Mouse (Mus musculus) embryonic fibroblast, embryonic 13.5 days (primary cell): Measurements from ENCODE around the gene Rnase11. TPM values are rescaled to one million over a fixed set of nuclear protein-coding genes. Genes with fewer than 3 reads are reported as not detected.

ENCODE experiments used
- H3K27ac ChIP-seq: 2 replicates; pipeline ENCODE4 v1.5.1; 2012; ENCODE audit warnings: low read length, control low read depth, inconsistent platforms; ENCODE audit not compliant: insufficient read depth
- H3K4me1 ChIP-seq: 2 replicates; pipeline ENCODE4 v1.6.1; 2011; ENCODE audit warnings: low read length; ENCODE audit not compliant: control insufficient read depth, insufficient read depth
- H3K4me3 ChIP-seq: 2 replicates; pipeline ENCODE4 v1.5.1; 2011; ENCODE audit warnings: mild to moderate bottlenecking, control low read depth, low read length; ENCODE audit not compliant: insufficient read depth
- CTCF ChIP-seq: IDR thresholded peaks from 2 replicates; pipeline ENCODE4 v1.5.1; 2011; ENCODE audit warnings: mild to moderate bottlenecking, control low read depth, low read length, moderate library complexity, borderline replicate concordance; ENCODE audit not compliant: insufficient read depth
- POLR2A ChIP-seq: IDR thresholded peaks from 2 replicates; pipeline ENCODE4 v1.6.1; 2011; ENCODE audit warnings: low read depth, mild to moderate bottlenecking, control low read depth, low read length, moderate library complexity
- polyA plus RNA-seq: library from polyadenylated mRNA; stranded (reverse); fragments of >200 nt; gene quantifications from 2 replicates; pipeline ENCODE4 v1.2.4, GENCODE M21; 2011; ENCODE audit warnings: low read depth; ENCODE audit not compliant: missing spikeins, insufficient read length

Gene Rnase11
- polyA plus RNA-seq, 1 experiment, result not detected

- TF ChIP-seq CTCF (no peak), POLR2A (peak; percentile 45; the same call in 1 of the 2 replicates)
- Histone ChIP-seq H3K27ac (peak overlapping the region; percentile 83), H3K4me1 (peaks cover 5% of the 10 kb centered on the region; the same call in 1 of the 2 replicates), H3K4me3 (peak overlapping the region; percentile 82)
Observed at GRCm38 (mm10) chr14:51090077-51090781, 40.3 kb upstream of the Rnase11 start.

DNA sequence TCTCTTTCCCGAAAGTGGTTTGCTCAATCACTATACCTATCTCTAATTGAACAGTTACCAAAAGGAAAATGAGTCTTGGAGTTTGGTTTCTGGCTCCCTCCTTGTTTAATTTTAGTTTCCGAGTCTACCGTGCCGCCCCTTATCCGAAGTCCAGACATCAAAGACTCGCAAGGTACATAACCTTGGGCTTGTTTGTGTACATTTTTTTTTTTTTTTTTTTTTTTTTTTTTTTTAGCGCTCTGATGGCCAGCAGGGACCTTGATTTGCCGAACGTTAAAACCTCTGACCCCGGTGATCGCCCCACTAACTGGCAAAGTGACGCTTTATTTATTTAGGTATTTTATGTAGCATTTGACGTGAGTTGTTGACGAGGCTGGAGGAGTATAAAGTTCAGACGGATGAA is 39.7 kb upstream of the Rnase11 start:
- H3K27ac ChIP-seq, result peak overlapping the region; percentile 83
- H3K4me3 ChIP-seq, result peak overlapping the region; percentile 62
- H3K4me1 ChIP-seq, result peaks cover 5% of the 10 kb centered on the region; the same call in 1 of the 2 replicates
- TF ChIP-seq CTCF (no peak), POLR2A (no peak)

- Histone ChIP-seq H3K4me3 (peak overlapping the region; percentile 62), H3K27ac (no peak overlapping the region; the same call in 1 of the 2 replicates), H3K4me1 (0 out of 2 replicates have a peak, but pooled peaks cover under 1% of the 10 kb centered on the region)
- TF ChIP-seq POLR2A, result no peak
- TF ChIP-seq CTCF, result no peak
Observed at GRCm38 (mm10) chr14:51088970-51089673, 39.2 kb upstream of the Rnase11 start.

DNA sequence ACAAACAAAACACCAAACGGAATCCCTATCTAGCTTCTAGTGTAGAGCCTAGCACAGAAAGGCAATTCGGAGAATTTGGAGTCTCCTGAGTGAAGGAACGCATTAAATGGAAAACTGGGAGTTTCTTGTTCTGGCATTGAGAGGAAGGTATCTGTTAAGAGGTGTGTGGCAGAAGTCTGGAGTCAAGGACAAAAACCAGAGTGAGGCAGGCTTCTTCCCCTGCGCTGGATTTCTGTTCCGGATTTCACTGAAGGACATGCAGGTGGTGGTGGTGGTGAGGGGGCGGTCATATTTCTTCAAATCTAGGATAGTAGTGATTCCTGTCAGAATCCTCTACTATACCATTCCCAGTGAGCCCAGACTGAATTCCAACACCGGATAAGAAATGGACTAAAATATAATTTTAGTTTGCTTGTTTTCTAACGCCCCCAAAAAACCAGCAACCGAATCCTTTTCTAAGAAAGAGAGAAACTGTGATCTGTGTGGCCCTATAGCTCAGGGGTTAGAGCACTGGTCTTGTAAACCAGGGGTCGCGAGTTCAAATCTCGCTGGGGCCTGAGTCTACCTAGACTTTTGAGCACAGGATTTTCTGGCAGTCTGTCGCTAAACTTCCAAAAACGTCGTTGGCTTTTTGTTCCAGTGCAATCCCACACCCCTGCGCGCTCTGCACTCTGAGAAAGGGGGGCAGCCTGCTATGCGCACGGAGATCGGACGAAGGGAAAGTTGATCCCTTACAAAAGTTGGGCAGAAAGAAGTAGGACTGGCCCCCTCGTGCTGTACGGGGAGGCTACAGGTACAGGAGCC is 38.4 kb upstream of the Rnase11 start:
- no peak overlapping the region; the same call in 1 of the 2 replicates for H3K27ac ChIP-seq
- TF ChIP-seq POLR2A, result no peak
- TF ChIP-seq CTCF, result no peak

GRCm38 (mm10) chr14:51087762-51088161 is 37.8 kb upstream of the Rnase11 start:
- Histone ChIP-seq H3K4me3 (peak overlapping the region; percentile 93), H3K4me1 (no peaks in the 10 kb centered on the region), H3K27ac (no peak overlapping the region)
- no peak for TF ChIP-seq CTCF
- no peak for TF ChIP-seq POLR2A

More for the DNA sequence above, 38.4 kb upstream of the Rnase11 start:
- no peaks in the 10 kb centered on the region for H3K4me1 ChIP-seq
- H3K4me3 ChIP-seq, result peak overlapping the region; percentile 93

- TF ChIP-seq CTCF (no peak), POLR2A (no peak)
- H3K4me1 ChIP-seq, result no peaks in the 10 kb centered on the region
- H3K27ac ChIP-seq, result no peak overlapping the region
- H3K4me3 ChIP-seq, result no peak overlapping the region
Observed at GRCm38 (mm10) chr14:51085911-51086310, 35.9 kb upstream of the Rnase11 start.

GRCm38 (mm10) chr14:51085086-51085485 is 35.1 kb upstream of the Rnase11 start:
- Histone ChIP-seq H3K4me3 (no peak overlapping the region), H3K4me1 (no peaks in the 10 kb centered on the region), H3K27ac (no peak overlapping the region)
- TF ChIP-seq CTCF (no peak), POLR2A (no peak)

DNA sequence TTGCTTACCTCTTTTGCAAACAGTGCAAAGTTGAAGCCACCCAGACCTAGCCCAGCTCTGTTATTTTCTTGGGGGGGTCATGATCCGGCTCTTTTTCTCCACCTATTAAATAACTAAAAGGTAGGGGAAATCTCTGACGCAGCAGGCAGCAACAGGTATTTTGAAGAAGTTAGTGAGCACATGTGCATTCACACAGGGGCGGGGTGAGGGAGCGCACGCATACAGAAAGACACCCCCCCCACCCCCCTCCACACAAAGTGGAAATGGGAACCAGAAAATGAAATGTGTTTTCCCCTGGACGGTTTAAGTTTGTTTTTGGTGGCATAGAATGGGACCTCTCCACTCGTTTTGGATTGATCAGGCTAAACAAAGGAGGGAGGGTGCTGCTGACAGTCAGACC is 33.8 kb upstream of the Rnase11 start:
- TF ChIP-seq POLR2A (no peak), CTCF (no peak)
- H3K4me3 ChIP-seq, result peak overlapping the region; percentile 75
- H3K4me1 ChIP-seq, result no peaks in the 10 kb centered on the region
- H3K27ac ChIP-seq, result no peak overlapping the region
